Mouse (Mus musculus) intestine, postnatal 0 days (tissue): ENCODE data around the gene Hint1. TPM values are rescaled to one million over a fixed set of nuclear protein-coding genes. Genes with fewer than 3 reads are reported as not detected.

ENCODE experiments used
- ATAC-seq: fragments of 200-750 bp; cut with Nextera tagmentation; 2 replicates; pipeline ENCODE4 v1.8.0; 2017; ENCODE audit warnings: mild to moderate bottlenecking, moderate TSS enrichment, moderate library complexity
- H3K27ac ChIP-seq: fragments of 300-500 bp; sonication (generic); 2 replicates; pipeline ENCODE4 v1.5.1; 2014; ENCODE audit warnings: mild to moderate bottlenecking, low read depth, low read length, moderate library complexity
- H3K27me3 ChIP-seq: fragments of 300-500 bp; sonication (generic); replicated peaks from 2 replicates; pipeline ENCODE4 v1.6.1; 2014; ENCODE audit warnings: low read length, mixed read lengths; ENCODE audit not compliant: control insufficient read depth, insufficient read depth
- H3K36me3 ChIP-seq: fragments of 300-500 bp; sonication (generic); 2 replicates; pipeline ENCODE4 v1.6.1; 2014; ENCODE audit warnings: mild to moderate bottlenecking, moderate library complexity; ENCODE audit not compliant: control insufficient read depth, insufficient read depth
- H3K4me1 ChIP-seq: fragments of 300-500 bp; sonication (generic); replicated peaks from 2 replicates; pipeline ENCODE4 v1.6.1; 2014; ENCODE audit warnings: antibody characterized with exemption, low read length, mixed read lengths; ENCODE audit not compliant: control insufficient read depth, insufficient read depth
- H3K4me2 ChIP-seq: fragments of 300-500 bp; sonication (generic); replicated peaks from 2 replicates; pipeline ENCODE4 v1.6.1; 2014; ENCODE audit warnings: low read depth, mild to moderate bottlenecking, moderate library complexity
- H3K4me3 ChIP-seq: fragments of 300-500 bp; sonication (generic); 2 replicates; pipeline ENCODE4 v1.5.1; 2014; ENCODE audit warnings: low read depth, low read length
- H3K9ac ChIP-seq: fragments of 300-500 bp; sonication (generic); 2 replicates; pipeline ENCODE4 v1.6.1; 2014; ENCODE audit warnings: mild to moderate bottlenecking, low read depth, low read length
- H3K9me3 ChIP-seq: fragments of 300-500 bp; sonication (generic); 2 replicates; pipeline ENCODE4 v1.6.1; 2016; ENCODE audit warnings: mixed run types; ENCODE audit not compliant: control insufficient read depth
- CTCF ChIP-seq: sonication (generic); IDR thresholded peaks from 2 replicates; pipeline ENCODE4 v1.5.1; 2016; ENCODE audit warnings: low read depth, mild to moderate bottlenecking, control low read depth, antibody characterized with exemption, moderate library complexity
- WGBS: fragments of 180-500 bp; shearing (Covaris S2); extraction: QIAGEN DNeasy Blood & Tissue Kit; methylation state at CpG from one replicate; pipeline ENCODE4 v1.1.7; 2014; 5-methylcytosine and 5-hydroxymethylcytosine counted together
- polyA plus RNA-seq: library from polyadenylated mRNA; unstranded; fragments of >200 nt; fragmentation: Nextera tagmentation; extraction: Ambion mirVana; gene quantifications from 2 replicates; pipeline ENCODE4 v1.2.1, GENCODE M21; 2015

Hint1 gene
- polyA plus RNA-seq: 1,016 and 1,041 TPM in 2 replicates

GRCm38 (mm10) chr11:54866119-54867048 is at the start of gene Hint1:
Hint1 (plus strand) TSS chr11:54866383.
- Histone ChIP-seq H3K4me2 (peak within 1 kb of the TSS; percentile 74), H3K4me3 (peak within 1 kb of the TSS; percentile 88), H3K27me3 (no peaks in the 10 kb centered on the region), H3K36me3 (peaks cover 14% of the 10 kb centered on the region; the same call in 1 of the 2 replicates), H3K9me3 (no peaks in the 10 kb centered on the region), H3K27ac (peak within 1 kb of the TSS; percentile 96), H3K4me1 (no peaks in the 10 kb centered on the region), H3K9ac (peak within 1 kb of the TSS; percentile 94)
- ATAC-seq: peak; percentile 81
- under 1% methylated on average over 107 of the region's 107 CpGs for WGBS
- TF ChIP-seq CTCF: peak; percentile 68

GRCm38 (mm10) chr11:54817449-54817848 is 48.7 kb upstream of the Hint1 start:
- H3K9ac ChIP-seq: no peak overlapping the region
- H3K4me1 ChIP-seq: no peaks in the 10 kb centered on the region
- no peaks in the 10 kb centered on the region for H3K27me3 ChIP-seq
- no peak for ATAC-seq
- no peak for TF ChIP-seq CTCF
- H3K4me2 ChIP-seq: no peak overlapping the region
- no peak overlapping the region for H3K4me3 ChIP-seq
- WGBS: 59% methylated on average over 4 of the region's 4 CpGs
- no peak overlapping the region for H3K27ac ChIP-seq
- H3K9me3 ChIP-seq: no peaks in the 10 kb centered on the region
- H3K36me3 ChIP-seq: no peaks in the 10 kb centered on the region

DNA sequence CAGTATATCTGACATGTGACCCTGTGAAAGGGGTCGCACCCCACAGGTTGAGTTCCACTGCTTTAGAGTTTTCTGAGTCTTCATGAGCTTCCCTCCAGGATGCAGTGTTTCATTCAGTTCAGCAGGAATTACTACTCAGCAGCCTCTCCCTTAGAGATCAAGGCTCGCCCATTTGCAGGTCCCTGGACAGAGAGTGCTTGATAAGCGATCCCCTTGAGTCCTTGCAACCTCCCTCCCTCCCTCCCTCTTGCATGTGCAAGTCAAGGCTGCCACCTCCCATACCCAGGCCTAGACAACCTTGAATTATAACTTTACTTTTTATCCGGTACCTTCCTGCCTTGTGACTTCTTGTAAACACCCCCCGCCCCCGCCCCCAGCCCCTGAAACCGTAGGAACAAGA is 46.7 kb upstream of the Hint1 start:
- no peak for ATAC-seq
- H3K9me3 ChIP-seq: no peaks in the 10 kb centered on the region
- no peak overlapping the region for H3K4me2 ChIP-seq
- no peaks in the 10 kb centered on the region for H3K4me1 ChIP-seq
- H3K36me3 ChIP-seq: no peaks in the 10 kb centered on the region
- TF ChIP-seq CTCF: no peak
- no peak overlapping the region for H3K27ac ChIP-seq
- H3K27me3 ChIP-seq: no peaks in the 10 kb centered on the region
- no peak overlapping the region for H3K9ac ChIP-seq
- no peak overlapping the region for H3K4me3 ChIP-seq
- WGBS: 50% methylated on average over 7 of the region's 7 CpGs

GRCm38 (mm10) chr11:54823467-54823866 is 42.7 kb upstream of the Hint1 start:
- ATAC-seq: no peak
- Histone ChIP-seq H3K4me2 (no peak overlapping the region), H3K4me1 (no peaks in the 10 kb centered on the region), H3K27ac (no peak overlapping the region), H3K9me3 (0 out of 2 replicates have a peak, but pooled peaks cover 2% of the 10 kb centered on the region), H3K9ac (no peak overlapping the region), H3K36me3 (no peaks in the 10 kb centered on the region), H3K4me3 (no peak overlapping the region), H3K27me3 (no peaks in the 10 kb centered on the region)
- no peak for TF ChIP-seq CTCF
- WGBS: 77% methylated on average over 4 of the region's 4 CpGs

GRCm38 (mm10) chr11:54825774-54826173 is 40.4 kb upstream of the Hint1 start:
- Histone ChIP-seq H3K9ac (no peak overlapping the region), H3K4me3 (no peak overlapping the region), H3K4me1 (no peaks in the 10 kb centered on the region), H3K9me3 (0 out of 2 replicates have a peak, but pooled peaks cover 2% of the 10 kb centered on the region), H3K4me2 (no peak overlapping the region), H3K27ac (no peak overlapping the region), H3K36me3 (no peaks in the 10 kb centered on the region), H3K27me3 (no peaks in the 10 kb centered on the region)
- WGBS: 77% methylated on average over 4 of the region's 4 CpGs
- TF ChIP-seq CTCF: peak; percentile 17; the same call in 1 of the 2 replicates
- ATAC-seq: no peak

- Histone ChIP-seq H3K9ac (no peak overlapping the region), H3K4me3 (no peak overlapping the region), H3K9me3 (0 out of 2 replicates have a peak, but pooled peaks cover 2% of the 10 kb centered on the region), H3K36me3 (no peaks in the 10 kb centered on the region), H3K27me3 (no peaks in the 10 kb centered on the region), H3K4me1 (no peaks in the 10 kb centered on the region), H3K27ac (no peak overlapping the region), H3K4me2 (no peak overlapping the region)
- ATAC-seq: no peak
- WGBS: 87% methylated on average over 8 of the region's 8 CpGs
- no peak for TF ChIP-seq CTCF
Observed at GRCm38 (mm10) chr11:54826819-54827218, 39.4 kb upstream of the Hint1 start.
